Mouse (Mus musculus): ENCODE results near the gene Fbxw2. TPM values are rescaled to one million over a fixed set of nuclear protein-coding genes. Genes with fewer than 3 reads are reported as not detected.
A peak's percentile ranks its signal among the peaks of the same experiment; 100 is the strongest.

The Fbxw2 gene
- total RNA-seq (2012; rRNA removed) (36.7 and 42.9 TPM in 2 replicates), total RNA-seq (2014; rRNA removed) (67.8 and 76.4 TPM in 2 replicates), polyA plus RNA-seq (2012; ENCODE audit: insufficient read length, low read depth) (61.2 and 62.4 TPM in 2 replicates)

GRCm38 (mm10) chr2:34825827-34826459, at the start of gene Fbxw2:
Fbxw2 (minus strand) TSS chr2:34826311.
- H3K79me2 ChIP-seq (replicated peaks; ENCODE audit: control insufficient read depth, extremely low read depth, insufficient read depth, poor library complexity, severe bottlenecking): peaks cover 25% of the 10 kb centered on the region
- no peaks in the 10 kb centered on the region for H3K27me3 ChIP-seq (replicated peaks)
- H3K27ac ChIP-seq (ENCODE audit: insufficient read depth, low read depth): peak within 1 kb of the TSS; percentile 57
- peak within 1 kb of the TSS; percentile 100 for H3K4me2 ChIP-seq (ENCODE audit: insufficient read depth, low read depth, poor library complexity, severe bottlenecking)
- peaks cover 0 to 20% of the 10 kb centered on the region in 2 experiments; a peak in 3 of 4 replicates for H3K4me1 ChIP-seq (ENCODE audit: control insufficient read depth in 1 of 2, insufficient read depth in 2 of 2)
- peak; percentile 38; the same call in 1 of the 2 replicates for TF ChIP-seq ZMIZ1 (IDR thresholded peaks at IDR 0.05; ENCODE audit: low read depth, low read length)
- peak; percentile 52 for TF ChIP-seq ETS1 (conservative IDR thresholded peaks at IDR 0.05; ENCODE audit: low read depth, low read length)
- TF ChIP-seq RCOR1 (conservative IDR thresholded peaks at IDR 0.05; ENCODE audit: low read depth, low read length): peak; percentile 64; the same call in 1 of the 2 replicates
- TF ChIP-seq SIN3A (IDR thresholded peaks at IDR 0.05; ENCODE audit: low read length): peak; percentile 96
- TF ChIP-seq MXI1 (IDR thresholded peaks at IDR 0.05; ENCODE audit: low read depth, low read length): peak; percentile 97
- TF ChIP-seq ZNF384 (IDR thresholded peaks at IDR 0.05; ENCODE audit: low read depth, low read length): no peak
- no peak for TF ChIP-seq MAZ (IDR thresholded peaks at IDR 0.05; ENCODE audit: low read depth, low read length)
- no peak for TF ChIP-seq USF2 (conservative IDR thresholded peaks at IDR 0.05; ENCODE audit: low read depth, low read length)
- peak; percentile 63; the same call in 1 of the 2 replicates for TF ChIP-seq MEF2A (IDR thresholded peaks at IDR 0.05; ENCODE audit: borderline replicate concordance, low read depth, low read length)
- peak; percentile 99 for TF ChIP-seq ELF1 (IDR thresholded peaks at IDR 0.05; ENCODE audit: low read depth, low read length)
- peak; percentile 99 for TF ChIP-seq MYC (IDR thresholded peaks at IDR 0.05; ENCODE audit: low read depth, low read length)
- no peak for TF ChIP-seq ZC3H11A (IDR thresholded peaks at IDR 0.05; ENCODE audit: low read depth, low read length)
- TF ChIP-seq PAX5 (IDR thresholded peaks at IDR 0.05; ENCODE audit: low read length): no peak
- TF ChIP-seq CTCF (conservative IDR thresholded peaks at IDR 0.05 in 1 of 2, IDR thresholded peaks at IDR 0.05 in 1 of 2; ENCODE audit: low read depth in 2 of 2, low read length in 2 of 2): no peak
- peak; percentile 69 for TF ChIP-seq CHD2 (IDR thresholded peaks at IDR 0.05; ENCODE audit: low read length)
- peak; percentile 87 for TF ChIP-seq TBP (conservative IDR thresholded peaks at IDR 0.05; ENCODE audit: low read depth, low read length)
- TF ChIP-seq POLR2AphosphoS2 (IDR thresholded peaks at IDR 0.05; ENCODE audit: low read depth, low read length): peak; percentile 67; the same call in 1 of the 2 replicates
- no peak for TF ChIP-seq JUN (IDR thresholded peaks at IDR 0.05; ENCODE audit: insufficient read depth, low read depth, low read length)
- peak; percentile 94 for TF ChIP-seq POLR2A (IDR thresholded peaks at IDR 0.05; ENCODE audit: low read depth, low read length)
- peak; percentile 96; the same call in 1 of the 2 replicates for TF ChIP-seq MAX (IDR thresholded peaks at IDR 0.05; ENCODE audit: low read length)
- peak; percentile 94 for TF ChIP-seq HCFC1 (IDR thresholded peaks at IDR 0.05; ENCODE audit: low read depth, low read length)
- no peak for TF ChIP-seq BHLHE40 (IDR thresholded peaks at IDR 0.05; ENCODE audit: low read depth, low read length)
- no peak for TF ChIP-seq UBTF (IDR thresholded peaks at IDR 0.05; ENCODE audit: low read depth, low read length)
- no peak for TF ChIP-seq EP300 (IDR thresholded peaks at IDR 0.05; ENCODE audit: low read length)
- peak; percentile 51; the same call in 1 of the 2 replicates for TF ChIP-seq GABPA (IDR thresholded peaks at IDR 0.05; ENCODE audit: insufficient replicate concordance, low read depth, low read length)
- TF ChIP-seq SMC3 (IDR thresholded peaks at IDR 0.05; ENCODE audit: low read depth, low read length): no peak
- no peak for TF ChIP-seq USF1 (IDR thresholded peaks at IDR 0.05; ENCODE audit: low read depth, low read length)
- no peak for TF ChIP-seq E2F4 (IDR thresholded peaks at IDR 0.05; ENCODE audit: insufficient replicate concordance, low read depth, low read length)
- no peak; the same call in 1 of the 2 replicates for TF ChIP-seq ZKSCAN1 (IDR thresholded peaks at IDR 0.05; ENCODE audit: borderline replicate concordance, low read depth, low read length)
- TF ChIP-seq NRF1 (IDR thresholded peaks at IDR 0.05; ENCODE audit: low read depth, low read length): peak; percentile 59
- TF ChIP-seq CHD1 (IDR thresholded peaks at IDR 0.05; ENCODE audit: low read depth, low read length): no peak
- no peak for TF ChIP-seq JUND (conservative IDR thresholded peaks at IDR 0.05; ENCODE audit: low read depth, low read length)
- peak; percentile 92 for TF ChIP-seq NELFE (IDR thresholded peaks at IDR 0.05; ENCODE audit: low read depth, low read length)
- no peak for TF ChIP-seq RAD21 (IDR thresholded peaks at IDR 0.05; ENCODE audit: low read depth, low read length)
- TF ChIP-seq KAT2A (IDR thresholded peaks at IDR 0.05; ENCODE audit: insufficient replicate concordance, low read length): peak; percentile 92; the same call in 1 of the 2 replicates
- peak; percentile 76 for TF ChIP-seq IRF4 (IDR thresholded peaks at IDR 0.05; ENCODE audit: low read depth, low read length)
- no peak for TF ChIP-seq MAFK (IDR thresholded peaks at IDR 0.05; ENCODE audit: insufficient replicate concordance, low read length)
- TF ChIP-seq TCF12 (IDR thresholded peaks at IDR 0.05; ENCODE audit: low read depth, low read length): peak; percentile 94
- H3K36me3 ChIP-seq (replicated peaks in 1 of 2; ENCODE audit: control insufficient read depth in 1 of 2, insufficient read depth in 1 of 2, low read length in 1 of 2): peaks cover 9 to 28% of the 10 kb centered on the region in 2 experiments
- dilution Hi-C loops (cut with MboI; ENCODE audit: extremely low pct_ligation_motif_present, extremely low pct_unique_long_range_greater_than_20kb, low sequenced_read_pairs): no loop called here
- peak within 1 kb of the TSS; percentile 98 for H3K9ac ChIP-seq (ENCODE audit: insufficient read depth, low read depth)
- in situ Hi-C loops (cut with MboI; ENCODE audit: low pct_ligation_motif_present, low pct_unique_long_range_greater_than_20kb, low sequenced_read_pairs): no loop called here
- H3K9me3 ChIP-seq (replicated peaks; ENCODE audit: low read length): peaks cover 5% of the 10 kb centered on the region
- peak within 1 kb of the TSS; percentile 67 to 92 (median 83) for H3K4me3 ChIP-seq (replicated peaks in 1 of 3; ENCODE audit: low read depth in 2 of 3, low read length in 2 of 3, poor library complexity in 1 of 3)
- peak; percentile 85 for DNase-seq (ENCODE audit: extremely low read depth)
